Mouse (Mus musculus) layer of hippocampus, postnatal 14 days (tissue): ENCODE data around the gene Gm20708. TPM values are rescaled to one million over a fixed set of nuclear protein-coding genes. Genes with fewer than 3 reads are reported as not detected.
"Not testable (repeated sequence)": the region's sequence is repeated elsewhere in the genome, so short reads cannot be mapped to it uniquely, and the experiment has no call there.

Experiments
- DNase-seq, 2 experiments: peaks; one replicate each; pipeline ENCODE4 v3.0.0; 2021 to 2022; ENCODE audit warnings: low spot score in 2 of 2, mixed read lengths in 1 of 2
- total RNA-seq, 2 experiments: library from RNA; stranded (reverse); gene quantifications; 2 replicates each; pipeline ENCODE4 v1.2.3; 2021

Gm20708 gene
- total RNA-seq, 2 experiments from 2014 or later = 2.8 to 3.2 TPM

DNA sequence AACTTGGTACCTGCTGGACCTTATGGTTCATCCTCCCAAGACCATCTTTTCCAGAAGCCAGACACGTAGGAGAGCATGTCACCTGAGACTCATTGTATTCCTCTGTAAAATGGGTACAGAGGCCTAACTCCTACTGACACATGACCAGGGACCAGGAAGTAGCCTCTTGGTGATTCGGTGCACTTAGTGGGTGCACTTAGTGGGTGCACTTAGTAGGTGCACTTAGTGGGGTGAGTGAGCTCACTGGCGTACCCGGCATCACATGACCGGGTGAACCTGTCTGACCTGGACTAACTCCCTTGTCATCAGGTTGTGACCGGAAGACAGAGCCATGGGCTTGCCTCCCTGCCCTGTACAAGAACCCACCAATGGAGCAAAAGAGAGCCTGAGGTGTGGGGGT, 2.7 kb upstream of the Gm20708 start:
- no peak for DNase-seq

DNA sequence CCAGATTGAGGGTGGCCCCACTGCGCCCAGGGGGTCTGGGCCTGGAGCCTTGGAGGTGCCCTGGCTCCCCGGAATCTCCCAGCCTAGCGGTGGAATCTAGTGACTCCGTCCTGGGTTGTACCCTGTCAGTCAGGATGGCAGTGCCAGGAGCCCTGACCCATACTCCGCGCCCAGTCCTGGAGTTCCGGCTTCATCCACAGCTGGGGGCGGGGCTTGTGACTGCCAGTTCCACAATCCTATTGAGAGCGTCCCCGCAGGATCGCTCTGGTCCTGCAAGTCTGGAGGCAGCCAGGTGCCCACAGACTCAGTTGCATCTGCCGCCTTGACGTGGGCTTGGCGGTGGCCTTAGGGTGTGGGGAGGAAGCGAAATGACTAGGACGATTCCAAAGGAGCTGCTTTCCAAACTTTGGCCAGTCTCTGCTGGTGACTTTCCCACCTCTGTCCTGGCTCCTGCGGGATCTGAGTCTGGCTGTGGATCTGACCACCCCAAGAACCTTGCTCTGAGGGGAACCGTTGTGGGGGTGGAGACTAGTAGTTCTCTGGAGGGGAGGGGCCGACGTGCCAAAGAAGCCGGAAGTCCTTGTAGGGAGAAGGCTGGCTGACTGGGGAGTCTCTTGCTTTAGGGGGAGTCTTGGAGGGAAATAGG, 1.1 kb downstream of the Gm20708 start:
- DNase-seq = peak; percentile 56 to 64

DNA sequence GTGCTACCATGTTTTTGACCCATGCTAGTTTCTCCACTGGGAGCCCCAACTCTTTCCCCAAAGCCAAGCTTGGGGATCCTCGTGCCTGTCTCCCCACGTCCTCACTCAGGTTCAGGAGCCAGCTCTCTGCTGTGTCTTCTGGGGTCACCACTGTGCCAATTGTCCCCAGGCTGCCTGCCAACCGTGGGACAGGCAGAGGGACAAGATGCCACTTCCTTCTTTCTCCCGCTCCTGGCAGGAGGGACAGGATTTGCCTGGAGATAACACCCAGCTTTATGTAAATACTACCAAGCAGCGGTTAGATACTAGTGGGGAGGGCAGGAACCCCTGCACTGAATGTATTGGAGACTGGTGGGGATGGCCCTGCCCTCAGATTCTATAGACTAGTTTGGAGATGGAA, 4.4 kb downstream of the Gm20708 start:
- no peak for DNase-seq

DNA sequence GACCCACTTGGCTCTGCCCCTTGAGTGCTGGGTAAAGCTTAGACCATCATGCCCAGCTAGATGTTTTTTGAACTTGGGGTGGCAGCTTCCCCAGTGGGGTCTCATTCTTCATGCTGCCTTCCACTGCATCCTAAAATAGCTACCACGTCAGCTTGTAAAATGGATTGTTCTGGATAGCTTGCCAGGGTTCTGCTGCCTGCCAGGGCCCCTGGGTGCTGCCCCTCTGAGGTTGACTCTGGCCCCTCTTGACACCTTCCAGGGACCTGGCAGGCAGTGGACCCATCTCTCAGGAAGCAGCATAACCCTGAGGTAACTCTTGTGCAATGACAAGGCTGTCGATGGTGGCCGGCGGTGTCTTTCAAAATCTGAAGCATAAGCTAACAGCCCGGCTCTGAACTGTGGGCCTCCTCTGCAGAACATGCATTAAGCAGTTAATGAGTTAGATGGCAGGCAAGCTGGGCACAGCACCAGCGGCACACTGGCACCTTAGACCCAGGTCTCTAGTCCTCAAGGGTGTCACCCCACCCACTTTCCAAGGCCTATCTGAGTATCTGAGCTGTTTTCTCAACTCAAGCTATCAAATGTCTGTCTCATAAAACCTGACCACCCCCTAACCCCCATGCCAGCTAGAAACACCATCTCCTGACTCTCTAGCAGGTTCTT, 5.4 kb downstream of the Gm20708 start:
- no peak for DNase-seq

DNA sequence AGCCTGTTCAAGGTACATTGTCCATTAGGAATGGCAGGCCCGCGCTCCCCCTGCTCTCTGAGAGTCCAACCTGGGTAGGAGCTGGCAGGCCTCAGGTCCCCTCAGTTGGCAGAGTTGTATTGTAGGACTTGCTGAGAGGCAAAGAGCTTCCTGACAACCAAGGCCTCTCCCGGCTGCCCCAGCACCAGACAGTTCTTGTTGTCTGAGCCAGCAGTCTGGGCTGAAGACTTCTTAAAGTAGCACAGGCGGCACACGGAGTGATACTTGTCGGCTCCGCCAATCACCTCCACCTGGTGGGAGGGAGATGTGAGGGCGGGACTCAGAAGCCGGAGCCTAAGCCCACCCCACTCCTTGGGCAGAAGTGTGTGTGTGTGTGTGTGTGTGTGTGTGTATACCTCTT, 6.4 kb downstream of the Gm20708 start:
- DNase-seq = not testable (repeated sequence)

DNA sequence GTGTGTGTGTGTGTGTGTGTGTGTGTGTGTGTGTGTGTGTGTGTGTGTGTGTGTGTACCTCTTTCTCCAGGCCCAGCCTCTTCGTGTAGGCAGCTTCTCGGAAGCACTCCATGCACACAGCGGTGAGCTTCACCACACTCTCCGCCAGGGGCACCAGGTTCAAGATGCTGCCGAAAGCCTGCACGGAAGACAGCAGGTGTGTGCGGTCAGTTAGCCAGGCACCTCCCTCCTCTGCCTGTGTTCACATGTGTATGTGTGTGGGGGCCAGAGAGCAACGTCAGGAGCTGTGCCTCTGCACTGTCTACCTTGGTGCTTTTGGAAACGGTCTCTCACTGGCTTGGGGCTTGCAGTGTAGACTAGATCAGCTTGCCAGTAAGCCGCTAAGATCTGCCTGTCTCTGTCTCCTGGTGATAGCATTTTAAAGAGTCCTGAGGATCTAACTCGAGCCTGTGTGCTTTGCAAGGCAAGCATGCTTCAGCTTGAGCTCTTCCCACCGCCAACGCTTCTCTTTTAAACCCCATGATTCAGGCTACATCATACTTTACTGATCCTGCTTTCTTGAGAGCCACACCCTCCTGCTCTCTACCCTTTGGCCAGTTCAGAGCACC, 7.0 kb downstream of the Gm20708 start:
- no peak for DNase-seq

DNA sequence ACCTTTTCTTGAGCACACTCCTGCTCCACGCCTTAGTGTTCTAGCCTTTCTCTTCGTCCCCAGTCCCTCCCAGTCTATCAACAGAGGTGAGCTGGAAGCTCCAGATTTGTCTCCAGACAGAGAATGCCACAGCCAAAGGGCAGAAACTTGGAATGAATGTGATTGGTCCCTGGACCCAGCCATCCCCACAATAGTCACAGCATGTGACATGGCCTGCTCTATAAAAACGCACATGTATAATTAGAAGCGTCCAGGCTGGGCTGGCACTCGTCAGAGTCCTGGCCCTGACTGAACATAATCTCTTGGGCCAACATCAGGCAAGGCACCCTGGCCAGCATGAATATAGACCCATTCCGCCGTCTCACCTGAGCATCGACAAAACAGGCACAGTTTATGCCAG, 9.6 kb downstream of the Gm20708 start:
- DNase-seq = no peak

DNA sequence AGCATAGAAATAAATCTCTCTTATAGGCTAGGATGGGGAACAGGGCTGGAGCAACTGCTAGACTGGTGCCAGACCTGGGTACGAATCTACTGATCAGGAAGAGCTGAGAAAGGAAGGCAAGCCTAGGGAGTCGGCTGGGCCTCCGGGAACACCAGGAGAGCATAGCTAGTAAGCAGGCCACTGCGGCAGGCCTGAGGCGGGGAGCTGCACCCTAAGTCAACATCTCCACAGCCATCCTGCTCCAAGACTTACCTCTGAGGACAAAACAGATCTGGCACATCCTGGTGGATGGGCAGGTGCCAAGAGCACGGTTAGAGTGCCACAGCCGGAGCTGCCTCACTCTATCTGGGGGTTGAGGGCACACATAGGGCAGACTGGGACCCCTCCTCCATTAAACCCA, 10.7 kb downstream of the Gm20708 start:
- no peak for DNase-seq

DNA sequence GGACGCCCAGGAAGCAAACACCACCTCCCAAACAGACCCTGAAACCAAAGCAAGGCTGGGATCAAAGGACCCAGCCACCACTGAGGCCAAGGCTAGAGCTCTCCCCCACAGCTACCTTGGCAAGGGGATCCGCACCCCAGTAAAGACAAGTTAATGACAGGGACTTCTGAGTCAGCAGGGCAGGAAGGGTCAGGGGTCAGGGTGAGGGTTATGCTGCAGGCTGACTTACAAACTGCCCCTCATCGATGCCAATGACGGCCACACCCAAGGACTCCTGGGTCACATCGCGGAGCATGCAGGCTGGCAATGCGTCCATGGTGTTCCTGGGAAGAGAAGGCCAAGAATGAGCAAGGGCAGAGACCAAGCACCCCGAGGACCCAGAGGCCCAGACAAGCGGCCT, 12.4 kb downstream of the Gm20708 start:
- DNase-seq = no peak

DNA sequence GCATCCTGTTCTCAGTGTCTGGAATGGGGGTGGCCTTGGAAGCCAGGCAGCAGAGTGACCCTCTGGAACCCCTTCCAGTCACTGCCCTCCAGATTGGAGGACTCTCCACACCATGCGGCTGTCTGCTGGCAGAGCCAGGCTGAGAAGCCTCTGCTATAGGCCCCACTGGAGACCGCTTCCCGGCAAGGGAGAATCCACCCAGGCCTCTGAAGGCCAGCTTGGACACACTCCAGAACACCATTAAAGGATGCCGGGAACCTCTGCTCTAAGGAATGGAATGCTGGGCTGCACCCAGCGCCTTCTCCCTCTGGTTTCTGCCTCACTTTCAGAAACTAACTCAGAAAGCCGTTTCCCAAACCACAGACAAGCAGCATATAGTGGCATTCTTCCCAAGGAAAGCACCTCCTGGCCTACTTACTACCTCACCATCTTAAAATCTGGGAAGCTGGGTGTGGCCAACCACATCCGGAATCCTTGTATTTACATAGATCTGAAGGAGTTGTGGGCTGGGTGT, 13.3 kb downstream of the Gm20708 start:
- no peak for DNase-seq

DNA sequence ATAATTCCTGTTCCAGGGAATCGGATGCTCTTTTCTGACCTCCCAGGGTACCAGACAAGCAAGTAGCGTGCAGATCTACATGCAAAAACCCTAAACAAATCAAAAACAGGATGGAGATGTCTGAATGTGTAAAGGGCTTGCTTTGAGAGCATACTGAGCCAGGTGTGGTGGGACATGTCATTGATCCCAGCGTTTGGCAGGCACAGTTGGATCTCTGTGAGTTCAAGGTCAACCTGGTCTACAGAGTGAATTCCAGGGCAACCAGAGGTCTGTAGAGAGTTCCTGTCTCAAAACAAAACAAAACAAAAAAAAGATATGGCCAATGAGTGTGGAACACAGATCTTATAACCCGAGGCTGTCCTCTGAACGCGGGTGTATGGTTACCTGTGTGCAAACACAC, 13.9 kb downstream of the Gm20708 start:
- no peak for DNase-seq

DNA sequence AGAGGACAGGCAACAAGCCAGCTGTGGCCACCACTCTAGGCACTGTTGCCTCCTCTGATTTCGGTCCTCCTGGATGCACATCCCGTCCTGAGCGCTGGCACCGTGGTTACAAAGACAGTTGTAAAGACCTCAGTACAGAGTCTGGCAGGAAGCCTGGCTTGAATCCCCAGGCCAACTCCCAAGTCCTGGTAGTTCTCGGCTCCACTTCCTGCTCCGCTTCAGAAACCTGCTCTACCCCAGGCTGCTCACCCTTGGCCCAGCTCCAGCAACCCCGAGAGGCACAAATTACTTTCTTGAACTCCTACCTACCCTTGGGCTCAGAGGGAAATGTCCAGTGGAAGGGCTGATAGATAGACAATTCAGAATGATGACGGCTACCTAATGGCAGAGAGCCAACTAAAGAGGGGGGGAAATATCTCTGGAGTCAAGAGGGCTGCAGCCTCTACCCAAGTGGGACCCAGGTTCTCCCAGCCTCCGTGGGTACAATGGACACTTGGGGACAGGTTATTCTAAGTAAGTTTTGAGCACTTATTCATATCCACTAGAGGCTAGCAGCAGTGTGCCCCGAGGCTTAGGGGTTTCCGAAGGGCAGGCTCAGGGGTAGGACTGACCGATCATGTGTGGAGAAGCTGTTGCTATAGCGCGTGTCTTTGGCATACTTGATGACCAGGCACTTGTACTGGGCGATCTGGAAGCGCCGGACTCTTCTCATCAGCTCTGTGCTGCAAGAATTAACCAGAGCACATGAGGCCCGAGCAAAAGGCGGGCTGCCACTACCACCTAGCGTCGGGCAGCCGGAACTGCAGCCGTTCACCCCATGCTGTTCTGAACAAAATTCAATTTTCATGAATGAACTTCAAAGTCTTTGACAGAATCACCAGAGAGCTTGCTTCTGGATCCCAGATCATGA, 14.8 kb downstream of the Gm20708 start:
- DNase-seq = peak; percentile 75 to 89

DNA sequence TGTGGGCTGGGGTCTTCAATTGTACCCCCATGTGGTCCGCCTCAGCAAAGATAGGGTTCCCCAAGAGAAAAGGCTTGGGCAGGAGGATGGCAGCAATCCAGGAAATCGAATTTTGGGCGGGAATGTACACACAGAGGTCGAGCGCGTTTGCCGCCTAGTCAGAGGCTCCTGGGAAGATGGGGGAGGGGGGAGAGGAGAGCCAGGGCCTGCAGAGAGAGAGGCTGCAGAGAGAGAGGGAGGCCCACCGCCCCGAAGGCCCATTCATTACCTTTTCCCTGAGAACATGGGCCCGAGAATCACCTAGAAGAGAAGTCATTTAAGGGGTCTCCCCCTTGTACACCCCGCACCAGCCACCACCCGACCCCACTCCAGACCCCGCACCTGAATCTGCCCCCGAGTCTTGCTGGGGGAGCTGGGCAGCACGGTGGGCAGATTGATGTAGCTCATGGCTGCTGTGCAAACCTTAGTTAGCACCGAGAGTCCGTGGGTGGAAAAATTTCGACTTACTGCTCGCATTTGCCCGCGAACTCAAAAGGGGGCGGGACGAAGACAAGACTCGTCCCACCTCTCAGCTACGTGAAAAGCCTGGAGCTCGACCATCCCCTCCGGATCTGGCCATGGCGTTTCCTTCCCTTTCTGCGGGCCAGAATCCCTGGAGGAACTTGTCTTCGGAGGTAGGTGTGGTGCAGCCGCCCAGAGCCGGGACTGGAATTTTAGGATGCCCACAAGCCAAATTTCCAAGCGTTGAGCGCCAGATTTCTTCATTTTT, 16.0 kb downstream of the Gm20708 start, which contains the start of the genes Afmid and Tk1:
Gene Afmid, plus strand, starts transcription at position 592 of the 769 bp plus-strand sequence.
Gene Tk1, minus strand, starts transcription at position 760 of the 769 bp plus-strand sequence.
- peak in 1 of 2 experiments; percentile 36 for DNase-seq

DNA sequence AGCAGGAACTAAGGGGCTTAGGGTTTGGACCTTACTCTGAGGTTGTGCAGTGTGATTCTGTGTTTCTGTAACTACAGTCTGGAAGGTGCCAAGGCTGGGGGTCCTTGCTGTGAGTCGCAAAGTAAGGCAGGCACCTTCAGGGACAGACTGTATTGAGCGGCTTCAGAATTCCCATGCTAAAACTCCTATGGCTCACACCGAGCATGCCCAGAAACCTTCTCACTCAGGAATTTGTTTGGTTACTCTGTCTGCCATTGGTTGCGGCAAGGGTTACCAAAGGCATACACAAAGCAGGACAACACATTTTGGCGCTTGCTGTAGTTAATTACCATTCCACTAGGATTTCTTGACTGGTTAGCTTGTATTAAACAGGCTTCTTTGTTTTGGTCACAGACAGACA, 16.7 kb downstream of the Gm20708 start:
- no peak for DNase-seq

DNA sequence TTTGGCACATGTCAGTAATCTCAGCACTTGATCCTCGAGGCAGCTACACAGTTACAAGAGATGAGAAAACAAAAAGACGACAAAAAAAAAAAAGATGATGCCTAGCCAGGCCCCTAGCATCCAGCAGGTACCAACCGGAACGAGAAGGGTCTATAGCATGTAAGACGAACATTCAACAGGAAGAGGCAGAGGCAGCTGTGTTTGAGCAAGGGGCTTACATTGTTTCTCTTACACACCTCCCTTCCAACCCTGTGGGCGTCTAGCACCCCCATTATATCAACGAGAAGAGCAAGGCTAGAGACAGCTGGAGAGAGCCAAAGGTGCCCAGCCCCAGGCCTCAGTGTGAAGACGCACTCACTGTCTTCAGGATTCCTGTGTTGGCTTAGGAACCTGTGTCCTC, 17.4 kb downstream of the Gm20708 start:
- no peak for DNase-seq

DNA sequence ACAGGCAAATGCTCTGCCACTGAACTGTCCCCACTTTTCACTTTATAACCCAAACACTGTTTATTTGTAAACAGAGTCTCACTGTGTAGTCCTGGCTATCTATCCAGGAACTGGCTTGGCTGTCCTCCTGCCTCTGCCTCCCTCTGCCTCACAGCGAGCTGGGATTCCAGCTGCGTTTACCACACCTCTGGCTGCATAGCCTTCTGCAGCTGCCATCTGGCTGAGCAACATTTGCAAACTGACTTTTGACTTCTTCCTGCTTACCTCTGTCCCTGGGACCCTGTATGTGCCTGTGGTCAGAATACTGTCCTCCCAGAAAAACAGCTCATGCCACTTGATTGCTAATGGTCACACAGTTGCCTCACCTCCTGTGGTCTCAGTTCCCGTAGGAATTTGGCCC, 17.9 kb downstream of the Gm20708 start:
- no peak for DNase-seq

DNA sequence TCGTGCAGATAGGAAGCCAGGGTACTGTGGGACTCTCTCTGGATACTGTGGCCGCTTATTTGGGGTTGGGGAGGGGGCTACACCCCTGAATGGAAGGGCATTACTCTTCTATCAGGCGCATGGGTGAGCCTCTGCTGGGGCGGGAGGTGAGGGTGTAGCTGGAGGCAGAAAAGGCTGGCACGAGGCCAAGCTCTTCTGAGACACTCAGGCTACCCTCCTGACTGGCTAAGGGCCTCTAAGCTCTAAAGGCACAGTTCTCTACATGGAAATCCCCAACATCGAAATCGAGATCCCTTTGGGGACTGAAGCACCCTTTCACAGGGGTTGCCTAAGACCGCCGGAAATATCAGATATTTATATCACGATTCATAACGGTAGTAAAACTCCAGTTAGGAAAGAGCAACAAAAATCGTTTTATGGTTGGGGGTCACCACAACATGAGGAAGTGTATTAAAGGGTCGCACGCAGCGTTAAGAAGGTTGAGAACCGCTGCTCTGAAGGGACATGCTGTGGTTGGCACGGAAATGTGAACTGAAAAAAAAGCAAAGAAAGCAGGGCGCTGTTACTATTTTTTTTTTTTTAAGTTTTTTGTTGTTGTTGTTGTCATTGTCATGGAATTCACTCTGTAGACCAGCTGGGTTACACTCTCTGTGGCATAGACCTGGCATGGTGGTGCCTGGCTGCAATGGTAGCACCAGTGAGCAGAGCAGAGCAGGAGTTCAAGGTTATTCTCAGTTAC, 18.9 kb downstream of the Gm20708 start:
- DNase-seq = no peak

DNA sequence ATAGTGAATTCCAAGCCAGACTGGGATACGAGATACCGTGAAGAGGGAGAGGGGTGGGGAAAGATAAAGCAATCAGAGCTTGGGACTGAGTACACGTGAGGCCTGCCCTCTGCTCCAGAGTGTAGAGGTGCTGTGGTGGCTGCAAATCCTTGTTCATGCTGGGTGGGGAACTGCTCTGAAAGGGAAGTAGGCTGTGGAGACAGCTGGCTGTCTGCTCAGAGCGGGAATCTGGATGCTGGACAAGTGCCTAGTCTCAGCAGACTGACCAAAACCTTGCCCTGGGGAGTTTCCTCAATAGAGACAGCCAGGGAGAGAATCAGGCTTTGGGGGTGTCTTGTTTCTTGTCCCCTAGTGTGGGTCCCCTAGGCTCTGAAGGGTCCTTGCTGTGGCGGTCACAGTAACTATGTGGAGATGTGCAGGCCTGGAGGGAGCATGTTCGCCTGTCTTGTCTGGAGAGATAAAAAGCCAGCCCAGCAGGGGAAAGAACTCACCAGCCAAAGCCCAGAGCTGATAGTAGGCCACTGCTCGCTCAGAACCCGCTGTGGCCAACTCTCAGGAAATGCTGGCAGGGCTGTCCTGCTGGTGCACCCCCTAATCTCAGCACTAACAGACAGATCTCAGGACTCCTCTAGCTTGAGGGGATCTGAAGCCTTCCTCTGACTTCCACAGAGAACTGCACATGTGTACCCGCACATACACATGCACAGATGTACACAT, 19.6 kb downstream of the Gm20708 start:
- DNase-seq = no peak

DNA sequence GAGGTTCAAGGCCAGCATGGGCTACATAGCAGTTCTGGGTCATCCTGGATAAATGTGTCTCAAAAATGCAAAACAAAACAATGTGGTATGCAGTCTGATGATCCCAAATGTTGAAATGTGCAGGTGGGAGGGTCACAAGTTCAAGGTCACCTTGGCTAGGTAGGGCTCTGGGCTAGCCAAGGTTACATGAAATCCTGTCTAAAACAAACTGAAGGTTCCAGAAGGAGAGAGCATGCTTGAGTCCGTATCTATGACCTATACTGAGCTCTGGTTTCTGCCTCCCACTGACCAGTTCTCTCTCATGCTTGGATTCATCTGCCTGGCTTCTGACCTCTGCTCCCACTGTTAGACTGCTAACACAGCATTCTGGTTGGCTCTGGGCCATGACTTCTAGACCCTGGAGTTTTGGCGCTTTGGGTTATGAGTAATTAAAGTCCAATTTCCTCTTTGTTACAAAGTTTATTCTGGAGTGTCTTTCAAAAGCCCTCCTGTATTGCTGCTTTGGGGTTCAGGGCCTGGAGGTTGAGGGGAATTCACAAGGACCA, 20.3 kb downstream of the Gm20708 start:
- DNase-seq = no peak
